Mouse (Mus musculus): ENCODE data around the gene Hephl1. TPM values are rescaled to one million over a fixed set of nuclear protein-coding genes. Genes with fewer than 3 reads are reported as not detected.

The Hephl1 gene
- not detected for polyA plus RNA-seq (2015; fragmentation: Illumina TruSeq; extraction: RNeasy Lipid Tissue Mini Kit (QIAGEN cat#74804); ENCODE audit: insufficient read depth, low replicate concordance)

DNA sequence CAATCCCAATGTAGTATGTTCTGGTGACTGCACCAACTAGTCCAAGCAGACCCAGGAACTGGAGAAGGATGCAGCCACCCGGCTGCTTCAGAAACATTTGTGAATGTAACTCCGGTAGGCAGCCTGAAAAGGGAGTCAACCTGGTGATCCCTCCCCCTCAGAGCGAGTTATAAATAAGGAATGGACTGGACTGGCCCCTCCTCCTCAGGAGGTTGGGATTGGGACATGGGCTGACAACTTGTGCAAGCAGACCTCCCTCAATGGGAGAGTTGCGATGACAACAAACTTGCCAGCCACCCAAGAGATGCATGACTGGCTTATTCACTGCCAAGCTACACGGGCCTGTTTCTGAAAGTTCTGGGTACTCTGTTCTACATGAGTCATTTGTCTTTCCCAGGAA is at the start of gene Hephl1:
Gene Hephl1 (minus strand): TSS at position 101 of the 400 bp plus-strand sequence.

DNA sequence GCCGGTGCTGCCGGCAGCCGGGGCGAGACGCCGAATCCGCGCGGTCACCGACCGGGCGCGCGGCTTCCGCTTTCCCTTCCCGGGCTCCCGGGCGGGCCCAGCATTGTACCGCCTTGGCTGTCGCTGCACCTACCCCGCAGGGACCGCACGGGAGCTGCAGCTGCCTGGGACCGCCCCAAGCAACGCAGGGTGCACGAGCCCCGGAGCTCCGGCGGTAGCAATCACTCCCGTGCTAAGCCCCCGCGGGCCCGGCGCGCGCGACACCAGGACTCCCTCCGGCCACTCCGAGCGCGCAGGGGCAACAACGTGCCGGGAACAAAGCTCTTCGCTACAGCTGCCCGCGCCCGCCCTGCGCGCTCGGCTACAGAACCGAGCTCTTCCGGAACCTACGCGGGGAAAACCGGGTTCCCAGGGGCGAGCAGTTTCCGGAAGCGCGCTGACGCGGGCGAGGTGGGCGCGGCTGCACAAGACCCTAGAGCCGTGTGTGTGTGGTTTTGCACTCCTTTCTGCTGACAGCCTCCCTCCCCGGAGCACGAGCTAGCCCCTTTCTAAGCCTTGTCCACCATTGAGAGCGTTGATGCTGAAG is 66.7 kb downstream of the Hephl1 start, which contains the start of gene Panx1:
Gene Panx1 (minus strand): TSS at position 395 of the 586 bp plus-strand sequence.

Other genes with a start within 250 kb of the Hephl1 start
- gene Izumo1r, start 208.2 kb downstream of the Hephl1 start, polyA plus RNA-seq (2015; fragmentation: Illumina TruSeq; extraction: RNeasy Lipid Tissue Mini Kit (QIAGEN cat#74804); ENCODE audit: insufficient read depth, low replicate concordance): 9.8 TPM
- 46.8 TPM for gene Panx1, start 66.6 kb downstream of the Hephl1 start, polyA plus RNA-seq (2015; fragmentation: Illumina TruSeq; extraction: RNeasy Lipid Tissue Mini Kit (QIAGEN cat#74804); ENCODE audit: insufficient read depth, low replicate concordance)
- 0.52 TPM for gene Vstm5, start 126.9 kb upstream of the Hephl1 start, polyA plus RNA-seq (2015; fragmentation: Illumina TruSeq; extraction: RNeasy Lipid Tissue Mini Kit (QIAGEN cat#74804); ENCODE audit: insufficient read depth, low replicate concordance)
- gene Med17, start 167.8 kb upstream of the Hephl1 start, polyA plus RNA-seq (2015; fragmentation: Illumina TruSeq; extraction: RNeasy Lipid Tissue Mini Kit (QIAGEN cat#74804); ENCODE audit: insufficient read depth, low replicate concordance): 49.4 TPM
- gene Taf1d, start 194.1 kb upstream of the Hephl1 start, polyA plus RNA-seq (2015; fragmentation: Illumina TruSeq; extraction: RNeasy Lipid Tissue Mini Kit (QIAGEN cat#74804); ENCODE audit: insufficient read depth, low replicate concordance): 147 TPM
- gene 4931406C07Rik, start 194.3 kb upstream of the Hephl1 start, polyA plus RNA-seq (2015; fragmentation: Illumina TruSeq; extraction: RNeasy Lipid Tissue Mini Kit (QIAGEN cat#74804); ENCODE audit: insufficient read depth, low replicate concordance): 29.1 TPM
- gene Cep295, start 245.7 kb upstream of the Hephl1 start, polyA plus RNA-seq (2015; fragmentation: Illumina TruSeq; extraction: RNeasy Lipid Tissue Mini Kit (QIAGEN cat#74804); ENCODE audit: insufficient read depth, low replicate concordance): 50.5 TPM

All from spleen, adult 10 weeks (tissue).